Mouse (Mus musculus) neural tube, embryonic 10.5 days (tissue): ENCODE measurements around the gene Foxi2.

ENCODE experiments used
- DNase-seq: peaks from one replicate; pipeline ENCODE4 v3.0.0-alpha.2; 2017; ENCODE audit warnings: low spot score; ENCODE audit errors: extremely low spot score

Foxi2 gene

GRCm38 (mm10) chr7:135410237-135410965 is at the start of gene Foxi2:
Gene Foxi2 (plus strand): TSS chr7:135410308.
- no peak for DNase-seq

- DNase-seq, result no peak
These were observed 45.5 kb upstream of the Foxi2 start for GRCm38 (mm10) chr7:135364606-135365005.

GRCm38 (mm10) chr7:135376048-135376447 is 34.1 kb upstream of the Foxi2 start:
- DNase-seq, result no peak

GRCm38 (mm10) chr7:135376932-135377331 is 33.2 kb upstream of the Foxi2 start:
- no peak for DNase-seq

GRCm38 (mm10) chr7:135378331-135378730 is 31.8 kb upstream of the Foxi2 start:
- no peak for DNase-seq

GRCm38 (mm10) chr7:135389039-135389438 is 21.1 kb upstream of the Foxi2 start:
- no peak for DNase-seq

- no peak for DNase-seq
These were observed 17.1 kb upstream of the Foxi2 start for GRCm38 (mm10) chr7:135392949-135393542.

GRCm38 (mm10) chr7:135394436-135394835 is 15.7 kb upstream of the Foxi2 start:
- no peak for DNase-seq

GRCm38 (mm10) chr7:135395242-135395641 is 14.9 kb upstream of the Foxi2 start:
- DNase-seq, result no peak

GRCm38 (mm10) chr7:135397096-135397495 is 13.0 kb upstream of the Foxi2 start:
- DNase-seq, result no peak

- no peak for DNase-seq
These were observed 12.2 kb upstream of the Foxi2 start for GRCm38 (mm10) chr7:135397874-135398273.

- DNase-seq, result peak; percentile 70
These were observed 6.7 kb upstream of the Foxi2 start for GRCm38 (mm10) chr7:135403416-135403815.

- DNase-seq, result no peak
These were observed 3.3 kb upstream of the Foxi2 start for GRCm38 (mm10) chr7:135406761-135407160.

GRCm38 (mm10) chr7:135408501-135408900 is 1.6 kb upstream of the Foxi2 start:
- no peak for DNase-seq

GRCm38 (mm10) chr7:135412357-135412756 is 2.2 kb downstream of the Foxi2 start:
- DNase-seq, result no peak

- no peak for DNase-seq
These were observed 18.7 kb downstream of the Foxi2 start for GRCm38 (mm10) chr7:135428840-135429239.

- DNase-seq, result no peak
These were observed 20.8 kb downstream of the Foxi2 start for GRCm38 (mm10) chr7:135430903-135431302.

- no peak for DNase-seq
These were observed 33.8 kb downstream of the Foxi2 start for GRCm38 (mm10) chr7:135443903-135444302.

- DNase-seq, result no peak
These were observed 41.2 kb downstream of the Foxi2 start for GRCm38 (mm10) chr7:135451340-135451739.

GRCm38 (mm10) chr7:135452366-135452765 is 42.3 kb downstream of the Foxi2 start:
- no peak for DNase-seq

- DNase-seq, result peak; percentile 22
These were observed 43.6 kb downstream of the Foxi2 start for GRCm38 (mm10) chr7:135453690-135454089.
